8 mouse cellular contexts compared by ENCODE assay signal in genomic region chr2:6321769-6322375, GRCm38 (mm10). TPM values are rescaled to one million over a fixed set of nuclear protein-coding genes. Genes with fewer than 3 reads are reported as not detected.
DNase-seq lines count a peak whose midpoint lies in the region; ATAC-seq and TF ChIP-seq lines count a peak whose summit lies in the region.

No protein-coding gene starts in this region.

- POLR2A ChIA-PET in Patski (lab: Charles Lee) = interaction anchor here (1.2 kb wide), 1 partner anchor 16 kb away, joined by 3 read pairs; no protein-coding TSS in a partner anchor

- peaks cover 4% of the 10 kb centered on the region; the same call in 1 of the 2 replicates for H3K4me1 ChIP-seq in heart, embryonic 11.5 days (ENCODE audit: control insufficient read depth, insufficient read depth, low read length)
- peaks cover 10% of the 10 kb centered on the region for H3K4me1 ChIP-seq in forebrain, postnatal 0 days (ENCODE audit: insufficient read depth)
- peaks cover 23% of the 10 kb centered on the region for H3K4me1 ChIP-seq in limb, embryonic 13.5 days
- peaks cover 32% of the 10 kb centered on the region for H3K4me1 ChIP-seq in neural tube, embryonic 13.5 days (replicated peaks)

- H3K36me3 ChIP-seq in heart, embryonic 11.5 days (ENCODE audit: control insufficient read depth, insufficient read depth, low read length) = no peaks in the 10 kb centered on the region
- no peaks in the 10 kb centered on the region for H3K36me3 ChIP-seq in forebrain, postnatal 0 days (ENCODE audit: insufficient read depth)
- no peaks in the 10 kb centered on the region for H3K36me3 ChIP-seq in limb, embryonic 13.5 days
- H3K36me3 ChIP-seq in neural tube, embryonic 13.5 days = no peaks in the 10 kb centered on the region

- intact Hi-C loops in heart, postnatal 14 days (cut with DNase I) = loop anchor here (2.0 to 5.0 kb wide), 4 partner anchors 65 to 109 kb away; partner anchors contain the start of gene Echdc3

- 9% methylated on average over 9 of the region's 9 CpGs for WGBS in heart, embryonic 11.5 days (ENCODE audit: insufficient replicate concordance)
- WGBS in forebrain, postnatal 0 days = 4% methylated on average over 9 of the region's 9 CpGs
- WGBS in limb, embryonic 13.5 days = 3% methylated on average over 9 of the region's 9 CpGs
- WGBS in neural tube, embryonic 13.5 days = 7% methylated on average over 9 of the region's 9 CpGs

- no peak for TF ChIP-seq CTCF in Patski (IDR thresholded peaks at IDR 0.05)
- no peak for TF ChIP-seq CTCF in forebrain, postnatal 0 days (IDR thresholded peaks at IDR 0.05; ENCODE audit: low read depth)

- H3K27me3 ChIP-seq in heart, embryonic 11.5 days (ENCODE audit: control insufficient read depth, insufficient read depth, low read length) = no peaks in the 10 kb centered on the region
- H3K27me3 ChIP-seq in Patski = no peaks in the 10 kb centered on the region
- no peaks in the 10 kb centered on the region for H3K27me3 ChIP-seq in forebrain, postnatal 0 days (ENCODE audit: insufficient read depth, low read length)
- no peaks in the 10 kb centered on the region for H3K27me3 ChIP-seq in limb, embryonic 13.5 days
- 0 out of 2 replicates have a peak, but pooled peaks cover 3% of the 10 kb centered on the region for H3K27me3 ChIP-seq in neural tube, embryonic 13.5 days

- CTCF ChIA-PET in Patski (lab: Charles Lee) = no interaction called here

- H3K9ac ChIP-seq in heart, embryonic 11.5 days (ENCODE audit: low read depth, low read length) = peak overlapping the region; percentile 98
- peak overlapping the region; percentile 95 for H3K9ac ChIP-seq in forebrain, postnatal 0 days
- H3K9ac ChIP-seq in limb, embryonic 13.5 days = peak overlapping the region; percentile 95
- H3K9ac ChIP-seq in neural tube, embryonic 13.5 days = peak overlapping the region; percentile 97

- ATAC-seq in heart, embryonic 11.5 days (replicated peaks; ENCODE audit: insufficient number of reproducible peaks, low FRiP score, low TSS enrichment) = no peak; the same call in 1 of the 2 replicates
- ATAC-seq in Patski = peak; percentile 7
- ATAC-seq in forebrain, postnatal 0 days = no peak
- peak; percentile 20 for ATAC-seq in limb, embryonic 13.5 days (ENCODE audit: low FRiP score, low read depth)
- ATAC-seq in neural tube, embryonic 13.5 days (ENCODE audit: low read depth) = no peak

- DNase-seq in heart, postnatal 14 days = no peak
- DNase-seq in Patski (ENCODE audit: low read depth, low spot score) = no peak
- no peak for DNase-seq in forebrain, postnatal 0 days
- no peak for DNase-seq in T-cell, adult 2 months (ENCODE audit: low spot score)
- no peak for DNase-seq in cerebellum, postnatal 4 days (ENCODE audit: low spot score in 2 of 2)

- peak overlapping the region; percentile 73 for H3K4me2 ChIP-seq in heart, embryonic 11.5 days
- peak overlapping the region; percentile 69 for H3K4me2 ChIP-seq in forebrain, postnatal 0 days (ENCODE audit: low read depth)
- peak overlapping the region; percentile 65 for H3K4me2 ChIP-seq in limb, embryonic 13.5 days (replicated peaks)
- H3K4me2 ChIP-seq in neural tube, embryonic 13.5 days = peak overlapping the region; percentile 72

- no peaks in the 10 kb centered on the region for H3K9me3 ChIP-seq in heart, embryonic 11.5 days (replicated peaks; ENCODE audit: control insufficient read depth, low read length)
- H3K9me3 ChIP-seq in forebrain, postnatal 0 days (ENCODE audit: low read length) = no peaks in the 10 kb centered on the region
- no peaks in the 10 kb centered on the region for H3K9me3 ChIP-seq in limb, embryonic 13.5 days
- H3K9me3 ChIP-seq in neural tube, embryonic 13.5 days = no peaks in the 10 kb centered on the region

- in situ Hi-C loops in Patski (cut with MboI; ENCODE audit: low pct_unique_long_range_greater_than_20kb) = loop anchor here (5.0 kb wide), 2 partner anchors 80 to 95 kb away; no protein-coding TSS in a partner anchor

- H3K27ac ChIP-seq in heart, embryonic 11.5 days (ENCODE audit: low read depth, low read length) = peak overlapping the region; percentile 98
- H3K27ac ChIP-seq in forebrain, postnatal 0 days (ENCODE audit: low read depth, low read length) = peak overlapping the region; percentile 95
- peak overlapping the region; percentile 98 for H3K27ac ChIP-seq in limb, embryonic 13.5 days
- peak overlapping the region; percentile 98 for H3K27ac ChIP-seq in neural tube, embryonic 13.5 days (replicated peaks)

- peak overlapping the region; percentile 97 for H3K4me3 ChIP-seq in heart, embryonic 11.5 days (ENCODE audit: low read depth, low read length)
- peak overlapping the region; percentile 96 for H3K4me3 ChIP-seq in forebrain, postnatal 0 days (ENCODE audit: low read depth, low read length)
- peak overlapping the region; percentile 88 for H3K4me3 ChIP-seq in limb, embryonic 13.5 days
- H3K4me3 ChIP-seq in neural tube, embryonic 13.5 days = peak overlapping the region; percentile 91

RNA-seq across cellular contexts. Expression of gene Usp6nl, which starts 0.6 kb away (rescaled TPM):
- 7.5 and 8.1 TPM in 2 replicates for polyA plus RNA-seq in heart, embryonic 11.5 days (2014; fragmentation: Nextera tagmentation; extraction: Ambion mirVana)
- 1 to 10 TPM; 8.5 to 9.1 TPM for total RNA-seq in heart, postnatal 14 days (2021)
- polyA plus RNA-seq in Patski (2021) = 25.3 TPM
- 13.5 and 18.3 TPM in 2 replicates for total RNA-seq in forebrain, postnatal 0 days (2014; rRNA removed)
- polyA plus RNA-seq in forebrain, postnatal 0 days (2015; fragmentation: Nextera tagmentation; extraction: Ambion mirVana) = 3.8 and 6.5 TPM in 2 replicates
- 7.4 and 8.6 TPM in 2 replicates for polyA plus RNA-seq in limb, embryonic 13.5 days (2015; fragmentation: Nextera tagmentation; extraction: Ambion mirVana)
- 7.9 and 9.3 TPM in 2 replicates for polyA plus RNA-seq in neural tube, embryonic 13.5 days (2015; fragmentation: Nextera tagmentation; extraction: Ambion mirVana)

Comparison
In these comparisons a context has a peak if more than half of its experiments do, and no peak if none do; other contexts are left out.
1. ATAC-seq: peak in Patski (single experiment) and limb, embryonic 13.5 days (single experiment); none in heart, embryonic 11.5 days (single experiment), forebrain, postnatal 0 days (single experiment) and neural tube, embryonic 13.5 days (single experiment).
2. Peak in every context shown above with its lines, with median percentiles within 50 percentile points of each other: H3K27ac ChIP-seq, H3K4me2 ChIP-seq, H3K4me3 ChIP-seq and H3K9ac ChIP-seq.